Mouse (Mus musculus) hindbrain, embryonic 16.5 days (tissue): ENCODE results near the gene Snx14. TPM values are rescaled to one million over a fixed set of nuclear protein-coding genes. Genes with fewer than 3 reads are reported as not detected.

Source experiments
- polyA plus RNA-seq: library from polyadenylated mRNA; unstranded; fragments of >200 nt; fragmentation: Nextera tagmentation; extraction: Ambion mirVana; gene quantifications from 2 replicates; pipeline ENCODE4 v1.2.1, GENCODE M21; 2015

The Snx14 gene
- polyA plus RNA-seq, 1 experiment from 2014 or later, result 41.1 TPM

Other genes starting within 250 kb of the Snx14 start
- gene Nt5e, start 111.8 kb downstream of the Snx14 start, polyA plus RNA-seq, result 1.3 and 2.1 TPM in 2 replicates
- gene Gm20537, start 17.7 kb upstream of the Snx14 start, polyA plus RNA-seq, result 0.70 and 1.2 TPM in 2 replicates
- 67.1 and 71.6 TPM in 2 replicates for gene Syncrip, start 43.6 kb upstream of the Snx14 start, polyA plus RNA-seq
- gene Zfp949, start 109.1 kb upstream of the Snx14 start, polyA plus RNA-seq, result 21.4 TPM in 2 replicates
- 0.19 and 0.21 TPM in 2 replicates for gene Trim43a, start 141.9 kb upstream of the Snx14 start, polyA plus RNA-seq